Mouse (Mus musculus) cerebellum, adult 2 months (tissue): ENCODE data around the gene Syt2. TPM values are rescaled to one million over a fixed set of nuclear protein-coding genes. Genes with fewer than 3 reads are reported as not detected.
A peak's percentile ranks its signal among the peaks of the same experiment; 100 is the strongest.

ENCODE experiments used
- DNase-seq, 2 experiments: peaks; one replicate each; pipeline ENCODE4 v3.0.0; 2021
- H3K27ac ChIP-seq: fragments of 200-500 bp; 2 replicates; pipeline ENCODE4 v1.5.1; 2012; ENCODE audit warnings: low read length, control low read depth, inconsistent platforms; ENCODE audit not compliant: insufficient read depth
- H3K27me3 ChIP-seq: fragments of 200-500 bp; 2 replicates; pipeline ENCODE4 v1.6.1; 2012; ENCODE audit warnings: inconsistent platforms, mild to moderate bottlenecking, low read length, moderate library complexity; ENCODE audit not compliant: control insufficient read depth, insufficient read depth
- H3K4me1 ChIP-seq: fragments of 200-500 bp; 2 replicates; pipeline ENCODE4 v1.6.1; 2011; ENCODE audit warnings: low read length; ENCODE audit not compliant: control insufficient read depth, insufficient read depth
- H3K4me3 ChIP-seq: fragments of 200-500 bp; replicated peaks from 2 replicates; pipeline ENCODE3; 2011; ENCODE audit warnings: mild to moderate bottlenecking, low read depth, low read length, control low read depth; ENCODE audit not compliant: insufficient read depth
- CTCF ChIP-seq: fragments of 200-500 bp; IDR thresholded peaks from 2 replicates; pipeline ENCODE4 v1.5.1; 2011; ENCODE audit warnings: low read depth, mild to moderate bottlenecking, control low read depth, low read length, moderate library complexity, borderline replicate concordance; ENCODE audit not compliant: insufficient read depth
- POLR2A ChIP-seq: fragments of 200-500 bp; IDR thresholded peaks from 2 replicates; pipeline ENCODE4 v1.6.1; 2011; ENCODE audit warnings: low read length, control low read depth, borderline replicate concordance; ENCODE audit not compliant: insufficient read depth
- WGBS: fragments of 180-500 bp; shearing (Covaris S2); methylation state at CpG from one replicate; pipeline ENCODE4 v1.1.7; 2018; 5-methylcytosine and 5-hydroxymethylcytosine counted together
- polyA plus RNA-seq: library from polyadenylated mRNA; depleted of rRNA; stranded (reverse); fragments of >200 nt; gene quantifications from 2 replicates; pipeline ENCODE4 v1.2.3, GENCODE M21; 2012; rRNA removed

Gene Syt2
- polyA plus RNA-seq, result 305 and 318 TPM in 2 replicates

- Histone ChIP-seq H3K4me3 (peak within 1 kb of the TSS; percentile 59), H3K27me3 (no peaks in the 10 kb centered on the region), H3K4me1 (peaks cover 26% of the 10 kb centered on the region), H3K27ac (peak within 1 kb of the TSS; percentile 78)
- peak; percentile 81 to 85 for DNase-seq
- WGBS, result under 1% methylated on average over 63 of the region's 63 CpGs
- TF ChIP-seq CTCF (no peak), POLR2A (no peak; the same call in 1 of the 2 replicates)
Observed at GRCm38 (mm10) chr1:134646261-134646962, at the start of gene Syt2. TSS of gene Syt2 (plus strand) at chr1:134646677.

GRCm38 (mm10) chr1:134597339-134598054 is 49.0 kb upstream of the Syt2 start:
- H3K4me1 ChIP-seq, result no peaks in the 10 kb centered on the region
- no peak overlapping the region for H3K27ac ChIP-seq
- no peak for DNase-seq
- 92% methylated on average over 9 of the region's 9 CpGs for whole genome bisulfite sequencing
- no peaks in the 10 kb centered on the region for H3K27me3 ChIP-seq
- TF ChIP-seq CTCF, result no peak
- TF ChIP-seq POLR2A, result no peak
- no peak overlapping the region for H3K4me3 ChIP-seq

GRCm38 (mm10) chr1:134604086-134604485 is 42.4 kb upstream of the Syt2 start:
- whole genome bisulfite sequencing, result 97% methylated on average over 2 of the region's 2 CpGs
- no peak overlapping the region for H3K4me3 ChIP-seq
- no peak for TF ChIP-seq POLR2A
- TF ChIP-seq CTCF, result no peak
- H3K4me1 ChIP-seq, result no peaks in the 10 kb centered on the region
- DNase-seq, result no peak
- H3K27me3 ChIP-seq, result no peaks in the 10 kb centered on the region
- H3K27ac ChIP-seq, result no peak overlapping the region

- DNase-seq, result no peak
- no peaks in the 10 kb centered on the region for H3K27me3 ChIP-seq
- H3K27ac ChIP-seq, result no peak overlapping the region
- no peaks in the 10 kb centered on the region for H3K4me1 ChIP-seq
- WGBS, result 85% methylated on average over 8 of the region's 8 CpGs
- H3K4me3 ChIP-seq, result no peak overlapping the region
- TF ChIP-seq CTCF (no peak), POLR2A (no peak)
Observed at GRCm38 (mm10) chr1:134605670-134606069, 40.8 kb upstream of the Syt2 start.

GRCm38 (mm10) chr1:134606381-134606780 is 40.1 kb upstream of the Syt2 start:
- Histone ChIP-seq H3K27ac (no peak overlapping the region), H3K4me3 (no peak overlapping the region), H3K27me3 (no peaks in the 10 kb centered on the region), H3K4me1 (no peaks in the 10 kb centered on the region)
- TF ChIP-seq POLR2A (no peak), CTCF (no peak)
- WGBS, result 99% methylated on average over 2 of the region's 2 CpGs
- DNase-seq, result no peak

GRCm38 (mm10) chr1:134607279-134607678 is 39.2 kb upstream of the Syt2 start:
- no peak overlapping the region for H3K4me3 ChIP-seq
- no peak for TF ChIP-seq POLR2A
- peak; percentile 6; the same call in 1 of the 2 replicates for TF ChIP-seq CTCF
- H3K4me1 ChIP-seq, result no peaks in the 10 kb centered on the region
- 93% methylated on average over 1 of the region's 1 CpGs for WGBS
- no peaks in the 10 kb centered on the region for H3K27me3 ChIP-seq
- H3K27ac ChIP-seq, result no peak overlapping the region
- DNase-seq, result no peak

GRCm38 (mm10) chr1:134609172-134609571 is 37.3 kb upstream of the Syt2 start:
- H3K27ac ChIP-seq, result no peak overlapping the region

GRCm38 (mm10) chr1:134614554-134614953 is 31.9 kb upstream of the Syt2 start:
- no peak overlapping the region for H3K4me3 ChIP-seq
- DNase-seq, result no peak
- H3K27me3 ChIP-seq, result no peaks in the 10 kb centered on the region
- H3K27ac ChIP-seq, result no peak overlapping the region
- no peak for TF ChIP-seq POLR2A
- no peak for TF ChIP-seq CTCF
- no peaks in the 10 kb centered on the region for H3K4me1 ChIP-seq
- WGBS, result 90% methylated on average over 5 of the region's 5 CpGs

More at GRCm38 (mm10) chr1:134609172-134609571, 37.3 kb upstream of the Syt2 start:
- Histone ChIP-seq H3K4me3 (no peak overlapping the region), H3K27me3 (no peaks in the 10 kb centered on the region), H3K4me1 (no peaks in the 10 kb centered on the region)
- TF ChIP-seq POLR2A (no peak), CTCF (no peak)
- no peak for DNase-seq
- WGBS, result 84% methylated on average over 4 of the region's 4 CpGs
